Mouse (Mus musculus) heart, adult 10 weeks (tissue): Measurements from ENCODE around the gene Eva1a. TPM values are rescaled to one million over a fixed set of nuclear protein-coding genes. Genes with fewer than 3 reads are reported as not detected.

ENCODE experiments used
- polyA plus RNA-seq: library from polyadenylated mRNA; stranded (reverse); fragments of 350-450 nt; fragmentation: Illumina TruSeq; extraction: RNeasy Lipid Tissue Mini Kit (QIAGEN cat#74804); gene quantifications from one replicate; pipeline ENCODE4 v1.2.3, GENCODE M21; 2014; ENCODE audit warnings: low read depth, low replicate concordance

Gene Eva1a
- 2.9 TPM for polyA plus RNA-seq

DNA sequence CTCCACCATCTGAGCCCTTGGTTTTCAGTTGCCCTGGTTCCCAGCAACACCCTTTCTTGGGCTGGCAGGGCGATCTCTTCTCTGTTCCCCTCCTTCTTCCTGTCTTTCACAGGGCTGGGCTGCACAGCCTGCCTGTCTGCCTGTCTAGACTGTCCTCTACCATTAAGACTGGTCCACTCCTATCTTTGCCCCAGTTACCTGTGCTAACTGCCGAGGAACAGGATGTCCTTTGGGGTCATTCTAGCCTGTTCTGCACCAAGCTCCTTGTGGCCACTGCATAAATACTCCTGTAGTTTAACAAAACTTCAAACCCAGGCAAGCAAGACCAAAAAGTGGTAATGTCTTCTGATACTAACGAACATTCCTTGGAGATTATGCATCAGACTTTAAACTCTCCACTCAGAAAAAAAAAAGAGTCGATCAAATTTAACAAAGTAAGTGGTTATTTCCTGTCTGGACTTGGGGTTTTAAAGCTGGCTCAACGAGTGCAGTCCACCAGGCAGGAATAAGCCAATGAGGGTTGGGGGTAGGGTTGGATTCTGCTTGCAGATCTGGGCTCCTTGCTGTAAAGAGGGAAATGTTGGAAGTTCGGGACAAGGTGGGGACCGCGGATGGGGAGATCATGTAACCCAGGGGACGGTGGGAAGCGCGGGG lies at the start of gene Eva1a:
TSS of gene Eva1a (plus strand) at position 210 of the 654 bp plus-strand sequence.

Other genes starting within 250 kb of the Eva1a start
- gene Gcfc2, start 117.4 kb upstream of the Eva1a start, polyA plus RNA-seq: 3.4 TPM
- 29.2 TPM for gene Mrpl19, start 75.1 kb upstream of the Eva1a start, polyA plus RNA-seq